Mouse (Mus musculus) embryonic stem cell, embryonic (primary cell): ENCODE results near the gene Emx2.

Experiments
- CTCF ChIA-PET, 4 experiments: fragments of 300-600 bp in 2 of 4; fragments of 350-600 bp in 2 of 4; sonication (Branson Sonifier 250); formaldehyde crosslinking; loops; one replicate each; lab custom pipeline; 2022; ENCODE audit warnings: inconsistent platforms in 2 of 4; lab: Charles Lee
- POLR2A ChIA-PET, 4 experiments: fragments of 300-600 bp in 2 of 4; fragments of 350-600 bp in 2 of 4; sonication (Branson Sonifier 250); formaldehyde crosslinking; loops; one replicate each; lab custom pipeline; 2022; ENCODE audit warnings: antibody characterized with exemption in 4 of 4, inconsistent platforms in 1 of 4; lab: Charles Lee

The Emx2 gene

DNA sequence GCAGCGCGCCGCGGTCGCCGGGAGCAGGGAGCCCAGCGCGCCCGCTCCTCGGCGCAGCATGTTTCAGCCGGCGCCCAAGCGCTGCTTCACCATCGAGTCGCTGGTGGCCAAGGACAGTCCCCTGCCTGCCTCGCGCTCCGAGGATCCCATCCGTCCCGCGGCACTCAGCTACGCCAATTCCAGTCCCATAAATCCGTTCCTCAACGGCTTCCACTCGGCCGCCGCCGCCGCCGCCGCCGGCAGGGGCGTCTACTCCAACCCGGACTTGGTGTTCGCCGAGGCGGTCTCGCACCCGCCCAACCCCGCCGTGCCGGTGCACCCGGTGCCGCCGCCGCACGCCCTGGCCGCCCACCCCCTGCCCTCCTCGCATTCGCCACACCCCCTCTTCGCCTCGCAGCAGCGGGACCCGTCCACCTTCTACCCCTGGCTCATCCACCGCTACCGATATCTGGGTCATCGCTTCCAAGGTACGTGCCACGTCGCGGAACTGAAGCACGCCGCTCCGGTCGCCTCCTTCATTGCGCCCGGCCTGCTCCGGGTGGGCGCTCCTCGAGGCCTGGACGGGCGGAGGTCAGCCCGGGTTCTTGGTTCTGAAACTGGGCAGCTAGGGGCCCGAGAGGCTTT, 1.1 kb downstream of the Emx2 start:
- CTCF ChIA-PET: no interaction called here
- POLR2A ChIA-PET: interaction anchor here in 1 of 4 experiments (1.3 kb wide), 1 partner anchor 11 kb away, joined by 3 read pairs; no protein-coding TSS in a partner anchor

DNA sequence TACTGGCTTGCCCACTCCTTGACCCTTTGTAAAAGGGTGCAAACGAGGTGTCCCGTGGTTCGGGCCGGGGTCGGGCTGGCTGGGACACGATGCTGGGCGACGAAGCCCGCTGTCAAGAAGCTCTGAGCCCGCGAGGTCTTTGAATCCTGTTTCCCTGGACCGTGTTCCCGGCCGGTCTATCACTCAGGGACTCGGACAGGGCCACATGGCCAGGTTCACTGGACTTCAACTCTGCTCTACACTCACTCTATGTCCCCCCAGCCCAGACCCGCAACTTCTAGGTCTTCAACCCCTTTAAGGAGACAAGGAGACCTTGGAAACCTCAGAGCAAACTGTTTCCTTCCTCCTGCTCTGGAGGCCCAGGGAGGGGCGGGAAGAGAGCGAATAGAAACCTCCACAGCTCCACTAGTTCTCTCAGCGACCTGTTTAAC, 1.7 kb downstream of the Emx2 start:
- ChIA-PET CTCF (no interaction called here), POLR2A (no interaction called here)

DNA sequence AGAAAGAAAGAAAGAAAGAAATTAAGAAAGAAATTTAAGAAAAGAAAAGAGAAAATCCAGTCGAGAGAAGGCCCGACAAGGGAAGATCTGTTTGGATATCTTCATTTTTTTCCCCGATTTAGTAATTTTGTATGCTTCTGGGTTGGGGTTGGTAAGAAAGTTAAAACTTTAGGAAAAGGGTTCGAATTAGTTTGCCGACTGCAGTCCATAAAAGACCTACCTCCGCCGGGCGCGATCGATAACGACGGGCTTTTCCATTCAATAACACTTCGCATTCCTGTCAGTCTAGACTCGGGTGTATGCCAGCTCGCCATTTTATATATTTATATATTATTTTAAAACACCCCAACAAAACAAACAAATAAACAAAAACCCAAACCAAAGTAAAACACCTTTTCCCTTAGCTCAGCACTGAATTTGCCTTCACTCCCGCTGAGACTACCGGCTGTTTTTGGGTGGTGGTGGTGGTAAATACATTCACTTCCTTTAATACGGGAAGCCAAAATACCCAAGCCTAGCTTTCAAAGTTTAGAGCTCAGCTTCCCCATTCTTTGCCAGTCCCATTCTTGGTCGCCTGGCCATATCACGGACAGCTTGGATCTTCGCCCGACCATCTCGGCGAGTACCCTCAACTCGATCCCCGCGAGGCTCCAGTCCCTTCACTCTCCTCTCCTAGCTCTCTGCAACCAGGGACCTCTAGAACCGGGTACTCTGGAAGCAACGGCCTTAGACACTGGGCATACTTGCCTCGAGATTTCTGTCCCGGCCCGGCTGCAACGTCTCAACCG, 2.4 kb downstream of the Emx2 start:
- CTCF ChIA-PET: interaction anchor here in 1 of 4 experiments (0.5 kb wide), 1 partner anchor 17 kb away, joined by 4 read pairs; no protein-coding TSS in a partner anchor
- POLR2A ChIA-PET: interaction anchor here in 1 of 4 experiments (1.0 to 1.9 kb wide), 3 partner anchors 9 to 293 kb away, joined by 3 to 7 read pairs (median 3); no protein-coding TSS in a partner anchor

DNA sequence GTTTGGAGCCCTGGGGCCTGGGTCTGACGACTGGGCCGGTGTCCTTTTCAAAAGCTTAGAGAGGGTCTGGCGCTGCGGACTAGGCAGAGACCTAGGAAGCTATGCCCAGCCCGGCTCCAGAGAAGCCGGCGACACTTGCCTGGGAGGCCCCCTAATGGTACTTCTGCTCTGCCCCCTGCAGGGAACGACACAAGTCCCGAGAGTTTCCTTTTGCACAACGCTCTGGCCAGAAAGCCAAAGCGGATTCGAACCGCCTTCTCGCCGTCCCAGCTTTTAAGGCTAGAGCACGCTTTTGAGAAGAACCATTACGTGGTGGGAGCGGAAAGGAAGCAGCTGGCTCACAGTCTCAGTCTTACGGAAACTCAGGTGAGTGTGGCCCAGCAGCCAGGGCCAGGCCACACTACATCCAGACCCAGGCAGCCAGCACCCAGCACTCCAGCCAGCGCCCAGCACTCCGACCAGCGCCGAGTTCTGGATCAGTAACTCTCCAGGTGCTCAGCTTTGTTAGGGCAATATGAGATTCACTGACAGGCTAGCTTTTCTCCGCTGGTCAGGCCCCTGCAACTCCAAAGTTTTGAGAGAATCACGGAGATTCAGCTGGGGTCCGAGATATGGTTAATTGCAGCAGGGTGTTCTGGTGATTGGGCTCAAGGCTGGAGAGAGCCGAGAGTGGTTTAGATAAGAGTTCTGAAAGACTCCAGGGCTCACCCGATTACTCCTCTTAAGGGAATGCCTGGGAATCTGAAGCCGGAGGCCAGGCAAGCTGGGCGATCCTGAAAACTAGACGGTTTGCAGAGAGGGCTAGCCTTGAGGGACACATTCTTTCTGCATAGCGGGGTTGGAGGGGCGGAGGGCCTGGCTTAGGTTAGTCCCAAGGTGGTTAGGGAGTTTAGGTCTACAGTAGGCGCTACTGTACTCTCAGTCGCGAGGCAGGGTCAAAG, 3.6 kb downstream of the Emx2 start:
- CTCF ChIA-PET: interaction anchor here in 2 of 4 experiments (0.8 to 1.2 kb wide), 2 partner anchors 130 to 222 kb away, joined by 3 read pairs; no protein-coding TSS in a partner anchor
- POLR2A ChIA-PET: interaction anchor here in 1 of 4 experiments (0.7 to 1.9 kb wide), 5 partner anchors 8 to 294 kb away, joined by 3 to 7 read pairs (median 3); no protein-coding TSS in a partner anchor

DNA sequence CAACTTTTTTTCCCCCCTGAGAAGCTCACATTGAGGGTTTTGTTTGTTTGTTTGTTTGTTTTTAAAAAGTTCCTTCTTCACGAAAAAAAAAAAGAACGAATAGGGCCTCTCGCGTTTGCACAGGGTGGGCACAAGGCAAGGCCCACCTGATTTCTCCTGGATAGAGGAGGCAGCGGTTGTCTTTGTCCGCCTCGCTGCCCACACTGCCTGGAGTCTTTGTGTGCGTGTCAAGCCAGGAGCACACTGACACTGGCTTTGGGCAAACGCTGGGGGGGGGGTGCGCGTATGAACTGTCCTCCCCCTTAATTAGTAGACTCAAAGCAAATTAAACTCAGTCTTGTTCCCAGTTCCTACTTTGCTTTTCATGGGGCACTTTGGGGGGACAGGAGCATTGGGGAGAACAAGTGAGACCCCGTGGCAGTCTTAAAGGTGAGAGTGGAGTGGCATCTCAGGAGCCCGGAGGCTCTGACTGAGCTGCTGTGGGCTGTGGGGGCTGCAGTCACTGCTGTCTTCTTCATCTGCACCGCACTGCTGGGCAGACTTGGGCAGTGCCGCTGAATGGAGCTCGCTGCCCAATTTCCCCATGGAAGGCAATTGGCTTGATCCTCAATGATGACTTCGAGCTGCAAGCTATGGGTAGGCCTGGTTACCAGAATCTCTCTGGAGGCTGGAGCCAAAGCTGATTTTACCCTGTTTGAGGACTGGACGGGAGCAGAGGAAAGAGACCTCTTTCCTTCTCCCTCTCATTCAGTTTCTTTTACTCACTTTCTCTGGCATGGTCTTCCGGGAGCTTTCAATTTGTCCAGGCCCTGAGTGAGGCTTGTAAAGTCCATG, 4.5 kb downstream of the Emx2 start:
- ChIA-PET POLR2A (interaction anchor here in 1 of 4 experiments (0.7 to 1.9 kb wide), 3 partner anchors 7 to 262 kb away, joined by 3 to 7 read pairs (median 3); no protein-coding TSS in a partner anchor), CTCF (interaction anchor here in 2 of 4 experiments (0.8 to 1.2 kb wide), 2 partner anchors 131 to 223 kb away, joined by 3 read pairs; no protein-coding TSS in a partner anchor)

DNA sequence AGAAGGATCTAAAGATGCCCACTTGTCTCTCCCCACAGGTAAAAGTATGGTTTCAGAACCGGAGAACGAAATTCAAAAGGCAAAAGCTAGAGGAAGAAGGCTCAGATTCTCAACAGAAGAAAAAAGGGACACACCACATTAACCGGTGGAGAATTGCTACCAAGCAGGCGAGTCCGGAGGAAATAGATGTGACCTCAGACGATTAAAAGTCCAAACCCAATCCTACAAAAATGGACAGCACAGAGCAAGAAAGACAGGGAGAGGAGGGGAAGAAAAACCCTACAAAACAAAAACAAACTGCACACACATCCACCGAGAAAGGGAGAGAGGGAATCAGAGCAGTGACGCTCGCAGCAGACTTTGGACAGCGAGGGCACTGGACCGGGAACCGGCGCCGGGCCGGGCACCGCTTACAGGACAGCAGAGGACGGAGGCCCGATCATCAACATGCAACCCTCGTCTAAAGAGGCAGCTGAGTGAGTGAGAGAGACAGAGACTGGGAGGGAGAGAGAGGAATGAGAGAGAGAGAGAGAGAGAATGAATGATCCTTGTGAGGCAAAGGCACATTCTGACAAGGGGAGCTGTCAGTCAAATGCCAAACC, 5.8 kb downstream of the Emx2 start:
- ChIA-PET CTCF (no interaction called here), POLR2A (interaction anchor here in 1 of 4 experiments (0.6 kb wide), 1 partner anchor 486 kb away, joined by 3 read pairs; no protein-coding TSS in a partner anchor)

DNA sequence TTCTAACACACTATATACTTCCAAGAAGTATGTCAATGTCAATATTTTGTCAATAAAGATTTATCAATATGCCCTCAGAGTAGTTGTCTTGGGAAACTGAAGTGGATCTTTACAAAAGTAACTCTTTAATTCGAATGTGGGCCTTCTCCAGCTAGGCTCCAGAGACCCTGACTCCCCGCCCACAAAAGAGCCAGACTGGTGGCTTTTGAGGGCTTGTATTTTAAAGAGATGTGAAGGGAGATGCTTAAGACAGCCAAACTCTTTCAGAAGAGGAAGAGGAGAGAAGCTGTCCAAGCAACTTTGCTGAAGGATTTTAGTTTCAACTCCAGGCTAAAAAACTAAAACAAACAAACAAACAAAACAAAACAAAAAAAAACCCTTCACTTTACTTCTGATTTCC, 7.1 kb downstream of the Emx2 start:
- ChIA-PET POLR2A (no interaction called here), CTCF (no interaction called here)

DNA sequence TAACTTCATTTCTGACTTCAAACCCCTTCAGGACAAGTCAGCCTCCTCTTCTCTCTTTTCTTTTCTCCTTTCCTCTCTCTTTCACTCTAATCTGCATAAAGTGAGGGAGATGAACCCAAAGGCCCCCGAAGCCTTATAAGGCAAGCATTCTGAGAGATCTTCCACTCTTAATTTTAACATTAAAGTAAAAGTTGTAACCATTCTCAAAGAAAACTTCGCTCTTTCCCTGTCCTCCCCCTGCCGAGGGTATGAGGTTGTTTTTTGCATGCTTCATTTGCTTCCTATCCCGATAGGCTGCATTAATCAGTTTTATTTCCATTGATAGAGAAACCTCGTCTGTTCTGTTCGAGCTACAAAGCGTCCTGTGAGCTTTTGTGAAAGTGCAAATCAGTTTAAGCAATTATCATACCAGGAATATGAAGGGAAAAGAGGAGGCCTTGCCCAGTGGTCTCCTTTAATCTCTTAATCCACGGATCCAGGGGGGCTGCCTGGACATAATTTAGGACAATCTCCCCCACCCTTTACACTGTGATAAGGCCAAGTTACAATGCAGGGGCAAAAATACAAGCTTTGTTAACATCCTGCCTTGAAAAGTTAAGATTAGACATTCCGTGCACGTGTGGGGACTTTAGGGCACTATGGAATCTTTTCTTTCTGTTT, 7.7 kb downstream of the Emx2 start:
- CTCF ChIA-PET: no interaction called here
- POLR2A ChIA-PET: interaction anchor here in 1 of 4 experiments (0.6 to 2.7 kb wide), 2 partner anchors 8 to 62 kb away, joined by 4 to 9 read pairs; partner anchors contain the start of gene Emx2

DNA sequence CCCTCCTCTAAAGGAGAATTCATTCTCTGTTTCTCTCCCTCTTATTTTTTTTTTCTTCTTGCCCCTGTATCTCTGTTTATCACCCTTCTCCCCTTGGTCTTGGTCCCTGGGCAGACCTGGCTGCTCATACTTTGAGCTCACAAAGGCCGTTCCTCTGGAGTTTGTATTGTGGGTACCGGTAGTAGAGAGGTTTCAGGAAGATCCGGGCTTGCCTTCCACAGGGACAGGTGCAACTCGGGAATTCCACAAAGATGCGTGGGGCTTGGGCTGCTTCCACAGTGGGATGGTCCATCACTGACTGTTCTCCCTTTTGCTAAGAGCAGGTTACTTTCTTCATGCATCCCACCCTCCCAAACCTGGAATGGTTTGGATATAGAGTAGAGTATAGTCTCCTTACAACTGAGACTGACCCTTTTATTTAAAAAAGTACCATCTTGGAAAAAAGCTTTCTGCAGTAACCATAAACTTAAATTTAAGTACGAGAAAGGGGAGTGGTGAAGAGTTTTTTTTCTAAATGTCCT, 8.3 kb downstream of the Emx2 start:
- POLR2A ChIA-PET: interaction anchor here in 2 of 4 experiments (0.7 to 2.7 kb wide), 2 partner anchors 9 to 81 kb away, joined by 4 to 9 read pairs; partner anchors contain the start of gene Emx2 (in 1 of the 2)
- CTCF ChIA-PET: interaction anchor here in 1 of 4 experiments (1.0 kb wide), 1 partner anchor 13 kb away, joined by 3 read pairs; no protein-coding TSS in a partner anchor

DNA sequence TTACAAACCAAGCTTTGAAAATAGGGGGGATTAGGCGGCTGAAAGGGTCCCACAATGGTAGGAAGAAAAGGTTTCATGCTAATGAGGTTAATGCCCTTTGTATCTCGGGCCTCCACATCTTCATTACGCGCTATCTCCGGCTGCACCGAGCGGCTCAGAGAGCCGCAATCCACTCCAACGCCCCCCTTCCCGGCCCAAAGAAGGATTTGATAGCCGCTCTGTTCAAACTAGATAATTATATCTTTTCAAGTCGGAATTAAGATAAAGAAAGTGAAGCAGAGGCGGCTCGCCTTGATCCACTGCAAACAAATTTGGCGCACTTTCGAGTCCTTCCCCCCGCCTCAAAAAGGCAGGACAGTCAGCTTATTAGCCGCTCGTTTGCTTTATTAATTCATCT, 8.8 kb downstream of the Emx2 start:
- ChIA-PET POLR2A (interaction anchor here in 2 of 4 experiments (0.7 to 2.7 kb wide), 2 partner anchors 10 to 82 kb away, joined by 4 to 9 read pairs; partner anchors contain the start of gene Emx2 (in 1 of the 2)), CTCF (interaction anchor here in 2 of 4 experiments (0.6 to 1.2 kb wide), 4 partner anchors 13 to 175 kb away, joined by 3 read pairs; no protein-coding TSS in a partner anchor)

DNA sequence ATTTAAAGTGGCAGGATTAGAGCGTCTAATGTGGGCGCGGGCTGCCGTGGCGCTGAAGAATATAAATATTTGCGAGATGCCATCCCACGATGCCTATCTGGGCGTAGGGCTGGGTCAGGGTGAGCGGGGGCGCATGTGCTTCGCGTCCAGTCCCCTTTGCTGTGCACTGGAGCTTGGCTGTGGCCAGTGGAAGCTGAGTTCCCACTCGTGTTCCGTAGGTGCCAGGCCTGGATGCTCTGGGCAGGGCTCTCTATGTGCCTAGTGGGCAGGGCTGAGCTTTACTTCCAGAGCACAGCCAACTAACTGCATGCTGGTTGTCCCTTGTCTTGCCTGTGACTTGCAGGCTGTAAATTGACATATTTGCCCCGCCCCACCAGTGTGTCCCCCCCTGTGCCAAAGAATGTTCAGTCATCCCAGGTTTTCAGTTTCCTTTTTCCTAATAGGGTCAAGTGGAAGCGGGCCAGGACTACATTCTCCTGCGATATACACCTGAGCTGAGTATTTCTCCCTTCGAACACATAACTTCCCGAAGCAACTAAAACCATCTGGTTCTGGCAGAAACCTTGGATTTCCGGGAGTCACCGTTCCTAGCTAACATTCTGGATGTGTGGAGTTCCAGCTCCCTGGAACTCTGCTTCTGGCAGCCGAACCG, 9.4 kb downstream of the Emx2 start:
- ChIA-PET CTCF (interaction anchor here (0.5 to 1.2 kb wide), 6 partner anchors 14 to 677 kb away, joined by 3 read pairs; no protein-coding TSS in a partner anchor), POLR2A (interaction anchor here in 1 of 4 experiments (0.7 to 2.7 kb wide), 3 partner anchors 10 to 52 kb away, joined by 3 to 9 read pairs (median 3); partner anchors contain the start of gene Emx2)

DNA sequence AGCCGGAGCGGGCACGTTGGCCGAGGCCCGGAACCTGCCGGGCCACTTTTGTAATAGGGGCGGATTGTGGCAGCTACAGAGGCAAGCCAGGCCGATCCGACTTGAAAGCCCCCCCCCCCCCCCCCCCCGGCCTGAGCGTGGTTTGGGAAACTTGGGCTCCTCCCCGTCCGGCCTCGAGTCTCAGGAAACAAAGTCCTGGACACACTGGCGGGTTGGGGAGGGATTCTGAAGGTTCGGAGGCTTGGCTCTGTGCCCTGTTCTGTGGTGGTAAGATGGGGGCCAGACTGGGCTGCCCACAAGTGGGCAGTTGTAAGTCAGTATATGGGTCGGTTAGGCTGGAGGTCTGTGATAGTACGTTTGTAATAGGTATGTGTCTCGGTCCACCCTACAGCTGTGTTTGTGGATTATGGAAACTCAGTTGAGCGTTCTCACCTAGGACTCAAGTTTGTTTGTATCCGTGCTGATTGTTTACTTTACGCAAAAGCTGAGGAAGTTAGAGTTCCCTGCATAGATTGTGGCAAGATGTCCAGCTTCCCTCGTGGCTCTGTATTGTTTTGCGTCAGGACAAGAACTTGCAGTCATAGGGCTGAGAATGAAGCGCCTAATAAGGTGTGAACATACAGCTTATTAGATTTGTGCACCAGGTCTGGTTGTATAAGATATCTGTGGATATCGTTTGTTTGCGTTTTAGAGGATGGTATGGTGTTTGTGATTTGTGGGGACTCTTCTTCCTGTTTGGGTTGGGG, 10.1 kb downstream of the Emx2 start:
- ChIA-PET CTCF (interaction anchor here in 3 of 4 experiments (0.5 to 1.2 kb wide), 4 partner anchors 16 to 677 kb away, joined by 3 read pairs; no protein-coding TSS in a partner anchor), POLR2A (interaction anchor here in 2 of 4 experiments (0.6 to 2.7 kb wide), 4 partner anchors 11 to 71 kb away, joined by 3 to 9 read pairs (median 4); partner anchors contain the start of gene Emx2 (in 1 of the 2))

DNA sequence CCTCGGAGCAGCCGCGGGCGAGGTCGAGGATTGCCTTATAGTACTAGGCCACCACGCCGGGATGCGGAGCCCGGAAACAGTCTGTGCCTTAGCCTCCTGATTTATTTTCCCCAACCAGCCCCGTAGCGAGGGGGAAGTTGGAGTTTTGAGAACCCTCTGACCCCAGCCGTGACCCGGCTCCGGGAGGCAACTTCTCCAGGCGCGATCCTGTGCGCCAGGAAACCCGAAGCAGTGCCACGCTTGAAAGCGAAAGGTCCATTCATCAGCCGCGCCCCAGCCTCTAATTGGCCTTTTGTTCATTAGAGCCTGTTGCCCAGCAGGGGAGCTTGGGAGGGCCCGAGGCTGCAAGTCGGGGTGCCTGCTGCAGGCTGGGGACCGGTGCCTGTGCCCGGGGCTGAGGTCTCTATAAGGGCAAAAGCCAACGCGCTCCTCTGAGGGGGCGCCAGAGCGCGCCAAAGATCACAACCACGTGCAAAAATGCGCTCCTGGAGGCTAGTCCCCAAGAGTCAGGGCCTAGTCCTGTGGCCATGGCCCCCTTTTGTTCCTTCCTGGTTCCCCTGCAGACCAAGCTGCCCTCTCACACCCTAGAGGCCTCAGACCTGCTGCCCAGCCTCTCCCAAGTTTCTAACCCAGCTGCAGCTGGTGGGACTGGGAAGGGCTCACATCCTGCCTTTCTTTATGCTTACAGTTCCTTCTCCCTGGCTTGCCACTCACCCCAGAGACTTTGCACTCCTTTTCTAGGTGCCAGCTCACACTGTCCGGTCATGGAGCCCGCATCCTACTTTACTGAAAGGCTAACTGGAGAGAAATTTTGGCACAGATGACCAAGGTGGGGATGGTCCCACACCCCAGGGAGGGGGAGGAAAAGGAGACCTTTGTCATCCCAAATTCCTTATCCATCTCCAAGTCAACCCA, 11.1 kb downstream of the Emx2 start:
- CTCF ChIA-PET: interaction anchor here in 3 of 4 experiments (0.6 to 1.2 kb wide), 3 partner anchors 12 to 230 kb away, joined by 3 to 4 read pairs (median 3); no protein-coding TSS in a partner anchor
- POLR2A ChIA-PET: interaction anchor here in 1 of 4 experiments (1.5 kb wide), 1 partner anchor 8 kb away, joined by 7 read pairs; no protein-coding TSS in a partner anchor
